Mouse (Mus musculus): ENCODE results near the gene Ackr3. TPM values are rescaled to one million over a fixed set of nuclear protein-coding genes. Genes with fewer than 3 reads are reported as not detected.

Ackr3 gene
- total and polyA plus RNA-seq, 3 experiments, result 0.11 TPM; not detected in 2

DNA sequence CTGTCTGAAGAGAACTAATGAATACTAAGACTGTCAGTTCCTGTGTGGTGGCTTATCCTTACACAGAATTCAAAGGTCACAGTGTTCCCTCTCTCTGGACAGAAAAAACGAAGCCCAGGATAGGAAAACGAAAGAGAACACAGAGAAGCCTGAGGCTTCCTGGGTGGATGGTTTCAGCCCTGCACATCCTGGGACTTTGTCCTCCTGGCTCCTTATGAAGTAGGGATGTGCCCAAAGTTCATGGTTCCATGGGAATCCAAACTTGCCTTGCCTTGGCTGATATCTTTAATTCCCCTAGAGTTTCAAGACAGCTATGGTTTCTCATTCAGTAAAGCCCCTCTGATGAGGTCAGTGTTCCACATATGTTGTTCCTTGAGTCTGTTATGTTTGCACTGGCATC is 19.2 kb downstream of the Ackr3 start:
- no peak for DNase-seq (ENCODE audit: low spot score)
- H3K4me1 ChIP-seq (ENCODE audit: insufficient read depth, low read depth, low read length), result no peaks in the 10 kb centered on the region
- H3K9me3 ChIP-seq (replicated peaks), result peaks cover 96% of the 10 kb centered on the region
- no peaks in the 10 kb centered on the region for H3K36me3 ChIP-seq (replicated peaks)
- TF ChIP-seq POLR2AphosphoS5 (IDR thresholded peaks at IDR 0.05; ENCODE audit: insufficient replicate concordance, low read depth, low read length), result no peak
- TF ChIP-seq CTCF (IDR thresholded peaks at IDR 0.05; ENCODE audit: low read depth, low read length), result no peak
- no peaks in the 10 kb centered on the region for H3K27me3 ChIP-seq (ENCODE audit: insufficient read depth, low read length)
- ATAC-seq (ENCODE audit: extremely low read depth, insufficient number of reproducible peaks, low FRiP score, poor library complexity, severe bottlenecking), result no peak
- no peak overlapping the region for H3K4me3 ChIP-seq (ENCODE audit: low read depth, low read length)

- Histone ChIP-seq H3K36me3 (replicated peaks) (no peaks in the 10 kb centered on the region), H3K4me1 (ENCODE audit: insufficient read depth, low read depth, low read length) (no peaks in the 10 kb centered on the region), H3K27me3 (ENCODE audit: insufficient read depth, low read length) (no peaks in the 10 kb centered on the region), H3K4me3 (ENCODE audit: low read depth, low read length) (no peak overlapping the region), H3K9me3 (replicated peaks) (peaks cover 90% of the 10 kb centered on the region)
- ATAC-seq (ENCODE audit: extremely low read depth, insufficient number of reproducible peaks, low FRiP score, poor library complexity, severe bottlenecking) (no peak), DNase-seq (ENCODE audit: low spot score) (no peak)
- no peak for TF ChIP-seq GATA1 (IDR thresholded peaks at IDR 0.05; ENCODE audit: borderline replicate concordance, low read length)
- TF ChIP-seq GATA2 (IDR thresholded peaks at IDR 0.05; ENCODE audit: borderline replicate concordance, low read depth, low read length), result no peak
- no peak for TF ChIP-seq CTCF (IDR thresholded peaks at IDR 0.05; ENCODE audit: low read depth, low read length)
- no peak for TF ChIP-seq POLR2AphosphoS5 (IDR thresholded peaks at IDR 0.05; ENCODE audit: insufficient replicate concordance, low read depth, low read length)
- no peak for TF ChIP-seq TAL1 (conservative IDR thresholded peaks at IDR 0.05; ENCODE audit: low read depth, low read length)
Observed at GRCm38 (mm10) chr1:90225603-90226254, 21.9 kb downstream of the Ackr3 start.

DNA sequence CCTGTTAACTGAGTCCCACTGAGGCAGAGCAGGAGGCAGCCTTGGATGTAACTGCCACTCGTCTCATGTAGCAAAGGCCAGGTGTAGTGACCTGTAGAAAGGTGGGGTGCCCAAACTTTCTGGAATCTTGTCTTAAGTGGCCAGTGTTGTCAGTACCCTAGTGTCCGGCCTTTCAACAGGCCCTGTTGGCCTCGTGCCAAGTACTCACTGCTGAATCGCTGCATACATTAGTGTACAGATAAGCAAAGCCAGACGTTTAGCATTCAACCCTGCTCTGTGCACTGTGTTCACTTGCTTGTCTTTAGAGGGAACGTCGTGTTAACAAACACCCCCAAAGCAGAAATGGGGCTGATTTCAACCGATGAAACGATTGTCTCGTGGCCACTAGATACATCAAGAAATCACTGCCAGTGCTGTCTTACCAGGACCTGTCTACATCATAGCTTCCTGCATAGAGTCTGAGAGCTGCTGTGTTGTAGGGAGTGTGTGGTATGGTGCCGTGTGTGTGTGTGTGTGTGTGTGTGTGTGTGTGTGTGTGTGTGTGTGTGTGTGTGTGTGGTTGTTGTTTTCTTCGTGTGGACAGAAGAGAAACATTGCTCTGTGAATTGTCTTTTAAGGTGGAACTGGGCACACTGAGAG is 24.0 kb downstream of the Ackr3 start:
- Histone ChIP-seq H3K27me3 (ENCODE audit: insufficient read depth, low read length) (no peaks in the 10 kb centered on the region), H3K4me1 (ENCODE audit: insufficient read depth, low read depth, low read length) (no peaks in the 10 kb centered on the region), H3K9me3 (replicated peaks) (peaks cover 87% of the 10 kb centered on the region), H3K4me3 (ENCODE audit: low read depth, low read length) (no peak overlapping the region), H3K36me3 (replicated peaks) (no peaks in the 10 kb centered on the region)
- no peak for TF ChIP-seq GATA1 (IDR thresholded peaks at IDR 0.05; ENCODE audit: borderline replicate concordance, low read length)
- TF ChIP-seq TAL1 (conservative IDR thresholded peaks at IDR 0.05; ENCODE audit: low read depth, low read length), result no peak
- TF ChIP-seq CTCF (IDR thresholded peaks at IDR 0.05; ENCODE audit: low read depth, low read length), result no peak
- TF ChIP-seq GATA2 (IDR thresholded peaks at IDR 0.05; ENCODE audit: borderline replicate concordance, low read depth, low read length), result no peak
- TF ChIP-seq POLR2AphosphoS5 (IDR thresholded peaks at IDR 0.05; ENCODE audit: insufficient replicate concordance, low read depth, low read length), result no peak
- DNase-seq (ENCODE audit: low spot score) (no peak), ATAC-seq (ENCODE audit: extremely low read depth, insufficient number of reproducible peaks, low FRiP score, poor library complexity, severe bottlenecking) (no peak)

- H3K27me3 ChIP-seq (ENCODE audit: insufficient read depth, low read length), result no peaks in the 10 kb centered on the region
- ATAC-seq (ENCODE audit: extremely low read depth, insufficient number of reproducible peaks, low FRiP score, poor library complexity, severe bottlenecking) (no peak), DNase-seq (ENCODE audit: low spot score) (no peak)
- no peak for TF ChIP-seq GATA1 (IDR thresholded peaks at IDR 0.05; ENCODE audit: borderline replicate concordance, low read length)
- H3K36me3 ChIP-seq (replicated peaks), result no peaks in the 10 kb centered on the region
- H3K9me3 ChIP-seq (replicated peaks), result peaks cover 86% of the 10 kb centered on the region
- H3K4me1 ChIP-seq (ENCODE audit: insufficient read depth, low read depth, low read length), result no peaks in the 10 kb centered on the region
- H3K4me3 ChIP-seq (ENCODE audit: low read depth, low read length), result no peak overlapping the region
Observed at GRCm38 (mm10) chr1:90228323-90228697, 24.5 kb downstream of the Ackr3 start.

- no peaks in the 10 kb centered on the region for H3K27me3 ChIP-seq (ENCODE audit: insufficient read depth, low read length)
- peaks cover 85% of the 10 kb centered on the region for H3K9me3 ChIP-seq (replicated peaks)
- no peak overlapping the region for H3K4me3 ChIP-seq (ENCODE audit: low read depth, low read length)
- H3K4me1 ChIP-seq (ENCODE audit: insufficient read depth, low read depth, low read length), result no peaks in the 10 kb centered on the region
- TF ChIP-seq CTCF (IDR thresholded peaks at IDR 0.05; ENCODE audit: low read depth, low read length) (no peak), POLR2AphosphoS5 (IDR thresholded peaks at IDR 0.05; ENCODE audit: insufficient replicate concordance, low read depth, low read length) (no peak), GATA2 (IDR thresholded peaks at IDR 0.05; ENCODE audit: borderline replicate concordance, low read depth, low read length) (no peak), TAL1 (conservative IDR thresholded peaks at IDR 0.05; ENCODE audit: low read depth, low read length) (no peak), GATA1 (IDR thresholded peaks at IDR 0.05; ENCODE audit: borderline replicate concordance, low read length) (no peak)
- ATAC-seq (ENCODE audit: extremely low read depth, insufficient number of reproducible peaks, low FRiP score, poor library complexity, severe bottlenecking) (no peak), DNase-seq (ENCODE audit: low spot score) (no peak)
- H3K36me3 ChIP-seq (replicated peaks), result no peaks in the 10 kb centered on the region
Observed at GRCm38 (mm10) chr1:90230611-90231010, 26.8 kb downstream of the Ackr3 start.

DNA sequence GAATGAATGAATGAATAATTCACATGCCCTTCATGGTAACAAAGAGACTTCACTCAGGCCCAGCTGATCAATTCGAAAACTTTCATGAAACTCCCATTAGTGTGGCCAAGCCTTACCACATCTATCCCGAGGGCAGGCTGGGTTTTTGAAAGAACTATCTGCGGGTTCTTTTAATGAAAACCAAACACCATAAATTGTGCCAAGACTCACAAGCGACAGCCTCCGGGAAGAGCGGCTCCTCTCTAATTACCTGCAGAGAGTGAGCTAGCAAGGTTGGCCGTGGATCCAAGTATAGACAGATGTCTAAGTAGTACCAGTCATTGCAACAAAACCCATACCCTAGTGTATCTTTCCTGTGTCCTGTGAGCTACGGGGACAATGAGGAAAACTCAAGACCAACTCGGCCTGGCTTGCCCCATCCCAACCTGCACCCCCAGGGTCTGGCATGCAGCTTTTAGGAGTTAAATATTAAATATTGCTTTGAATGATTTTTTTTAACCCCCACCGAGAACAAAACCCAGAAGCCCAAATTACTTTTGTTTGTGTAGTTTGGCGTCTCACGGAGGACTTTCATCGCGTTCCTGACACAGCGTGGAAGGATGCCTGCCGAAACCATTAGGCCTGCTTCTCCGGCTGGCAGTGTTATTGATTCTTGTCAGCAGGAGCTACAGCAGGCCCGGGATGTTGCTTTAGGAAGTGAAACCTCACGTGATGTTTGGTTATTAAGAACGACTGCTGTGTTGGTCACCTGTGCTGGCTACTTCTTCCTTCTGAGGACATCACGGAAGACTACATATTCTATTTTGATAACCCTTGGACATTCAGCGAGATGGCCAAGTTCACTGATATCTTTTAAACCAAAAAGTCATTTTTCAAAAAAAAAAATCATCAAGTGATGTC is 28.1 kb downstream of the Ackr3 start:
- Histone ChIP-seq H3K9me3 (replicated peaks) (peaks cover 73% of the 10 kb centered on the region), H3K4me3 (ENCODE audit: low read depth, low read length) (no peak overlapping the region), H3K4me1 (ENCODE audit: insufficient read depth, low read depth, low read length) (no peaks in the 10 kb centered on the region), H3K36me3 (replicated peaks) (no peaks in the 10 kb centered on the region), H3K27me3 (ENCODE audit: insufficient read depth, low read length) (no peaks in the 10 kb centered on the region)
- ATAC-seq (ENCODE audit: extremely low read depth, insufficient number of reproducible peaks, low FRiP score, poor library complexity, severe bottlenecking) (no peak), DNase-seq (ENCODE audit: low spot score) (no peak)
- TF ChIP-seq POLR2AphosphoS5 (IDR thresholded peaks at IDR 0.05; ENCODE audit: insufficient replicate concordance, low read depth, low read length), result no peak
- no peak for TF ChIP-seq GATA1 (IDR thresholded peaks at IDR 0.05; ENCODE audit: borderline replicate concordance, low read length)
- no peak for TF ChIP-seq TAL1 (conservative IDR thresholded peaks at IDR 0.05; ENCODE audit: low read depth, low read length)
- TF ChIP-seq CTCF (IDR thresholded peaks at IDR 0.05; ENCODE audit: low read depth, low read length), result no peak
- TF ChIP-seq GATA2 (IDR thresholded peaks at IDR 0.05; ENCODE audit: borderline replicate concordance, low read depth, low read length), result no peak

Data from G1E (cell line).